Mouse (Mus musculus): ENCODE measurements at regions not wholly inside any gene's neighbourhood (a gene's known extent, or its start where the extent isn't known, plus 50 kb on each side); places are given as distances from the start of the nearest gene placed in this dataset.
"Not testable (repeated sequence)": the region's sequence is repeated elsewhere in the genome, so short reads cannot be mapped to it uniquely, and the experiment has no call there.

DNA sequence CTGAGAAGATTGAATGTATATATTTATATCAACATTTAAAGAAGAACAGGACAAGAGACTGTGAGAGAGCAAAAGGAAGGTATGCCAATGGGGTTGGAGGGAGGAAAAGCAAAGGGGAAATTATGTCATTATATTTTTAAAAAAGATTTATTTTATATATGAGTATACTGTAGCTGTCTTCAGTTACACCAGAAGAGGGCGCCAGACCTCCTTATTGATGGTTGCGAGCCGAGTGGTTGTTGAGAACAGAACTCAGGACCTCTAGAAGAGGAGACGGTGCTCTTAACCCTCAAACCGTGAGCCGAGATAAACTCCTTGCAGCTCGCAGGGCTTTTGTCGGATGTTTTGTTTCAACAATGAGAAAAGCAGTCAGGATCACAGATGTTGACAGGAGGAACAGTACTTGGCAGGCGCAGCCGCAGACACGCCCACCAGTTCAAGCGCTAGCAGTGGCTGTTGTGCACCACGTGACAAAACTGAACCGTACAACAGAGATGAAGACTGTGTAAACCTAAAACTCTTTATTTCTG, 158.7 kb downstream of the Mat2b start:
- no peak for DNase-seq (ENCODE audit: inconsistent ontology term)

DNA sequence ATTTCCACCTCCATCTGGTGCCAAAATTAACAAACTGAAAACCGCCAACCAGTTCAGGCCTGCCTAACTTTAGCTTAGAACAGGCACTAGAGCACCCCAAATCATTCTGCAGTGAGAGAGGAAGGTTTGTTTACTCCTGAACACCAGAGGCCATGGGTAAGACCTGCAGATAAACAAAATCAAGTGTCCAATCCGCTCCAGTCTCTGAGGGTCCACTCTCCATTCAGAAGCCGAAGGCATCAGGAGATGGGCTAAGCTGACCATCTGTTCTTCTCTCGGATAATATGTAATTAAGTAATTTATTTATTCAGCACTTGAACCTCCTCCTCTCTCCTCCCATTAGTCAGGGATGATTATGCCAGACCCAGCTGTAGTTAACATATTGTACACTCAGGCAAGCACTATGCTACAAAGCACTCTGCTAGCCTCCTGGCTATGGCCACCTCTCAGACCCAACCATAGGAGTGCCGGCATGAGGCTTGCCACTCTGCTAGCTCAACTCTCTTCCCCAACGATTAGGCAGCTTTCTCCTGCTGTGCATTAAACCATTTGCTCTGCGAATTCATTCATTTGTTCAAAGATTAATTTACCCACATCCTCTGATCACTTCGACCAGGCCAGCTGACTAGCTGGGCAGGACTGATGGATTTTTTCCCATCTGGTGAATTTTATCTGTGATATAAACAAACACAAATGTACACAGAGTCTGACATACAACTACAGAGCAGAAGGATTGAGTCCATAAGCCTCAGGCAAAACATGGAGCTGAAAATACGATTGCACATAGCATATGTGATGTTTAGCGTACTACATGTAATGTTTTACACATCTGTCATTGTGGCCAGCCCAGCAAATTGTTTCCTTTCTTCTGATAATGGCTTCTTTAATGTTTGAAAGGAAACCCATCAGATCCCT, 184.4 kb downstream of the Mat2b start:
- DNase-seq (ENCODE audit: inconsistent ontology term) = no peak

DNA sequence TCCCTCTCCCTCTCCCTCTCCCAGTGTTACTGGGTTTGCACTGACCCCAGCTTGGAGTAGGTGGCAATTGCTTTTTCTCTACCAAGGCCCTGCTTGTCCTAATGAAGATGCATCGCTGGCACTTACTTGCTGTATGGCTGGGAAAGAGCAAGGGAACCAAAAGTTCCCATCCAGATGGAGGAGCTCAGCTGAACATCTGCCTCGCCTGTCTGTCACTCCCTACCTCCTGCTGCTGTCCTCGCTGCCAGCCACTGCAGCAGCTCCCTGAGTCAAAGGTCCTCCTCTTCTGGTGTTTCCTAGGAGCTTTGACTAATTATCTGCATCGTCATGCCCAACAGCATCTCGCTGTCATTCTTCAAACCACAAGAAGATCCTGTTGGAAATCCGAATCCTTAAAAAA, 203.4 kb downstream of the Mat2b start:
- no peak for DNase-seq (ENCODE audit: inconsistent ontology term)

DNA sequence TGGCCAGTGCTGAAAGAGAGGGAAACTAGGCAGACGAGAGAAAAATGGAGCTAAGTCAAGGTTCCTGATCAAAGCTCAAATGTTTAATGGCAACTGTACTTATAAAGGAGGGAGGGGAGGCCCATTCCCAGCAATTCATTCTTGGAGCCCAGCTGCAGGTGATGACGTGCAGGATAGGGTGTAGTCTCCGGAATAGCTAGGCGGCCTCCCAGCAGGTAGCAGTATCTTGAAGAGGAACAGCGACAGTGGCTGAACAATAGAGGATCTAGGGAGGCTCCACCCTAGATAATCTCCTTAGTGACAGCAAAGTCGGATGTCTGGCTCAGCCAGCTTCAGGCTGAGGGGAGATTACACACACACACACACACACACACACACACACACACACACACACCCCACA, 216.8 kb downstream of the Mat2b start:
- not testable (repeated sequence) for DNase-seq (ENCODE audit: inconsistent ontology term)

DNA sequence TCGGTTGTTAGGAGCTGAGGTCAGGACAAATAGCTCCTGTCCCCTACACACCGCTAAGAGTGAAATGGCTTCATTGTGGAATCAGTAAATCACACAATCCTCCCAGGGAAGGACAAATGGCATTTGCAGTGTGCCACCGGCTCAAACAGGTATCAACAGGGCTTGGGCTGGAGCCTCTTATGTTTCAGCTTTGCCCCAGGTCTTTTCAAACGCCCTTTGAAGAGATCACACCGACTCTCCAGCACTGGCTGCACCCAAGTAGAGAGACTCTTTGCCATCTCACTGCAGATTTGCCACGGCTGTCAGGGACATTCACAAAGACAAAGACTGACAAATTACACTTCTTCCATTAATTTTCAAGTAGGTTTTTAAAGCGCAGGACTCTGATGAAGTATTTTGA, 217.7 kb downstream of the Mat2b start:
- DNase-seq (ENCODE audit: inconsistent ontology term) = no peak

DNA sequence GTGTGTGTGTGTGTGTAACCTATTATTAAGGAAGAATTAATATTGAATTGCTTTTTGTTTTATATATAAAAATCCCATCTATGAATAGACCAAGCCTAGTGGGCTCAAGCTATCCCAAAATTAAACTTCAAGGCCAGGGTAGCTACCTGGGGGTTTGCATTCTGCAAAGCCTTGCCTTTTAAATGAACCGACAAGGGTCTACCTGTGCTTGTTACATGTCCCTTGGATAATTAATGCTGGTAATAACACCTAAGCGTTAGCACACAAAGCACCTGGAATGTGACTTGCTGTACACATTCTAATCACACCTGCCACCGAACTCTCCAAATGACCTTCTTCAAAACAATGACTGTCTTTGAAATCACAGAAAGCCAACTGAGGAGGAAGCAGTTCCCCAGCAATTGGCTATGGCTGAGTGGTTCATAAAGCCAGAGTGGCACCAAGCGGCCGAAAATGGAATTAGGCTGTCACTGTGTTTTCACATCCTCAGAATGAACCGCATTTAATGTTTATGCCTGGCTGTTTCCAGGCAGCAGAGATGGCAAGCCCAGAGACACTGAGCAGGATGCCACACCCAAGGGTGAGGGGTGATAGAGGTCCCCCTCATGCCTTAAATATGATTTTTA, 225.8 kb downstream of the Mat2b start:
- peak; percentile 43 for DNase-seq (ENCODE audit: inconsistent ontology term)

DNA sequence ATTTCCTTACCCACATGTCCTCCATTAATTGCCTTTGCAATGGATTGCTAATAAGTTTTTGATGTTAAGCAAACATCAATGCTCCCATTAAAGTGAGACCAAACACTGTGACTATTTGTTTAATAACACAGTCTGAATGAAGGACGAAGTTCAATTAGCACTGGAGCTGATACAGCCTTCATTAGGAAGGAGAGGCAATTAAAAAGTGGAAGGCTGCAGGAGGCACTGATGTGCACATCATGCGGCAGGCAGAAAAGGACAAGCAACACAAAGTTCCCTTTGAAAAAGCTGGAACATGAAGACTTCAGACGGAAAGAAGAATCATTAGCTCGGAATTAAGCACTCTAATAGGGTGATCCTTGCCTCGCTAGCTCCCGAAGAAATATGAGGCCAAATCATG, 238.4 kb downstream of the Mat2b start:
- DNase-seq (ENCODE audit: inconsistent ontology term) = peak; percentile 77

DNA sequence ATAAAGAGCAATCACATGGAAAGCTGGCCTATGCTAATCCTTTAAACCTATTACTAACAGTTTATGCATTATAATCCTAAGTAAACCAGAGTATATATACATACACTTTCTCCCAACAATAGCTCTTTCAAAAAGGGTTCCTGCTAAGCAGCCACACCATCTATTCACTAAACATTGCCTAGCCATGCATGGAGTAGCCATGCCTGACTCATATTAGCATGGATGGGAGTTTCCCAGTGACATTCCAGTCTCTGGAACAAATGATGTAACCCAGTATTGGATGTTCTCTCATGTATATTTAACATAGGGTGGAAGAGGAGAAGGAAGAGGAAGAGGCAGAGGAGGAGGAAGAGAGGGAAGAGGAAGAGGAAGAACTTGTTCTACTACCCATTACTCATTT, 240.0 kb downstream of the Mat2b start:
- not testable (repeated sequence) for DNase-seq (ENCODE audit: inconsistent ontology term)

DNA sequence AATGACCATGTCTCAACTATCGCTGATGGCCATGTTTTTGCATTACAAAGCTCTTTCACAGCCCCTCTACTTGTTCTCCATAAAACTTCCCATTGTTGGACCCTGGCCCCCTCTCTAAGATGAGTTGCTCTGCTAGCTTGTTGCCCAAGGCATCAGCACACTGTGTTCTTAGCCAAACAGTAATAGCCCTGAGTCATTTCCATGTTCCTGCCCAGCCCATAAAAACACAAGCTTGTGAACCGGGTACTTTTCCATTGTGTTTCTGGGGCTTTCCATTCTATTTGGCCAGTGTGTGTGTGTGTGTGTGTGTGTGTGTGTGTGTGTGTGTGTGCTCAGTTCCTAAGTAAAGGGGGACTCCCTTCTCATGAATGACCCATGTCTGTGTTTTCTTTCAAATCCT, 248.2 kb downstream of the Mat2b start:
- DNase-seq (ENCODE audit: inconsistent ontology term) = no peak

DNA sequence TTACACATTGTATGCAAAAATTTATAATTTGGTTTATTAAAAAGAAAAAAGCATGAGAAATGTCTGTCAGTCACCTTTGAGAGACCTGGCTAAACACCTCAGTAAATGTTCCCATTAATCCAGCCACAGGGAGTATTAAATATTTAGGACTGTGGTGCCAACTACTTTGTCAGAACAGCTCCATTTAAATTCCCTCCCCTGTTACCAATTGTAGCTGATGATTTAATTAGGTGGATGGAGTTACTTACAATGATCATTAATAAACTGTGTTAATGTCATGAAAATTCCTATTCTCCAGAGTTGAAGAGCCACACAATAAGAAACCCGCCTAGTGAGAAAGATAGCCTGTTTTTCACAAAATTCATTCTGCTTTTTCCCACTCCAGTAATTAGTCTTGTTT, 261.0 kb downstream of the Mat2b start:
- DNase-seq (ENCODE audit: inconsistent ontology term) = no peak

DNA sequence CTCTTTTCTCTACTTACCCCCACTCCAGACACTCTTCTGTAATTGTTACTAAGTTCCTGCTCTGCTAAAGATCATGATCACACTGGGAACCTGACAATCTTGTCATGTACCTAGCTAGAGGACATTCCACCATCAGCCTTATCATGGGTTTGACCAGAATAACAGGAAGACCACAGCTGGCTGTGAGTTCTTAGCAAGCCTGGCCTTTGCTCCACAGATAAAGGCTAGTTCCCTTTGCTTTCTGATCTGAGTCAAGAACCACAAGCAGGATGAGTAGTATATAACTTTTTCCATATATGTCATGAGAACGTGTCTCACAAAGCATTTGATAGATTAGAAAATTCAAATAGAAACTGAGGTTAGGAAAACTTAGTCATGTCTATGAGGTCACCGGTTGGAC, 266.1 kb downstream of the Mat2b start:
- no peak for DNase-seq (ENCODE audit: inconsistent ontology term)

DNA sequence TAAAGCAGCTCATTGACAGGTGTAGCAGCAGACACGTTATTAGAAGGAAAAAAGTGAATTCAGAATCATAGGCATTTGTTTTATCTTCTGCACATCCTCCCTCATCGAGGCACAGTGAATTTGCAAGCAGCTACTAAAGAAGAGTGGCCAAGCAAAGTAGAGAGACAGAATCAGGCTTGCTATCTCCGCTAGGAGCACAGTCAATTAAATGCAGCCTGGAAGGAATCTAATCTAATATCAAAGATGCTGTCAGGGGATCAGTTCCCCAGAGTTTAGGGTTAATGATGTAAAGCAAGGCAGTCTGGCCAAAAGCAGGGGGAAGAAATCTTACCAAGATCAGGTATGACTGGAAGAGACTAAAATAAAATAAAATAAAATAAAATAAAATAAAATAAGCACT, 270.7 kb downstream of the Mat2b start:
- no peak for DNase-seq (ENCODE audit: inconsistent ontology term)

DNA sequence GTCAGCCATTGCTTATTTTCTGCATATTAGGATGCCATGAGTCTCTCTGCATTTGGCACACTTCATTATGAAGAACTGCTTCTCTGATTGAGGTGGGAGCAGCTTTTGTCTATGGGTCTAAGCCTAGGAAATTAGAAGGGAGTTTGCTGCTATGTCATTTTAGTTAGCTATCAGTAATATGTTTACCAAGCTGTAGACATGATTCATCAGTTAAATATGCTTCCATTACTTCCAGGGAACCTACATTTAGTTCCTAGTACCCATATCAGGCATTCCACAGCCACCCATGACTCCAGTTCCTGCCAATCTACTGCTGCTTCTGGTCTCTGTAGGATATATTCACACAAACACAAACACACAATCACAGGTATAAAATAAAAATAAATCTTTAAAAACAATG, 287.4 kb downstream of the Mat2b start:
- DNase-seq (ENCODE audit: inconsistent ontology term) = peak; percentile 21

DNA sequence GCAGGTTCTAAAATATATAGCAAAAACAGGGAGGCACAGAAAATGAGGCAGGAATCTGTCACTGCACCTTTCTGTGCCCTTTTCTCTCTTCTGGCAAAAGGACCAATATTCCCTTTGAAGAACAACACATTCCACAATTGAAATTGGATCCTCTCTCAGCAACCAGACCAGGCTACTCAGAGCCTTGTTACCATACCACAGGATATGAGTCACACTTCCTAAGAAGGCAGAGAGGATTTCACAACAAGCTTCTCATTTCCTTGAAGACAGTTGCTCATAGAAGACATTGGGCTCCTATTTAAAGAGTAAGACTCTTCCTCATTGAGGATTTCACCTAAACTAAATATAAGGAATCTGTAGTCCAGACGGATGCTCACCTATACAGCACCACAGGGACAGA, 292.8 kb downstream of the Mat2b start:
- DNase-seq (ENCODE audit: inconsistent ontology term) = peak; percentile 73

DNA sequence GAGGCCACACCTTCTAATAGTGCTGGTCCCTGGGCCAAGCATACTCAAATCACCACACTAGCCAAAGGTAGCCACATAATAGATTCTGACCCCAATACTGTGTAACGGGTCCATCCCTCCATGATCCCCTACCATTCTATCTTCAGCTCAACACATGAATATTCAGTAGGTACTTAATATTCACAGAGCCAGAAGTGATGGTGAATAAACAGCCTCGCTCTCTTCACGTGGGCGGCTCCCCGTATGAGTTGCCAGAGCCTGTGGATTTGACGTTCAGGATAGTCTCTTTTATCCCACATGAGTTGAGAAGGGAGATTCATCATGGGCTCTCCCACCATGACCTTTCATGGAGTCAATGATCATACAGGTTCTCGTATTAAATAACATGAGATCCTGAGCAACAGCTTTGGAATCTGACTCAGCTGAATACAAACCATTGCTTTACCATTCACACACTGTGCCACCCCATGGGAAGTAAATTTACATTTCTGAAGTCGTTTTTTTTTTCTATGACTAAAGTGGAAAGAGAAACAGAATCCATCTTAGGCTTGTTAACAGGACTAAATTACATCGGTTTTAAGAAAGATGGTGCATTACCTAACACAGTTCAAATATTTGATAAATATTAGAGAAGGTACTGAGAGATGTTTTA, 297.4 kb downstream of the Mat2b start:
- DNase-seq (ENCODE audit: inconsistent ontology term) = no peak

DNA sequence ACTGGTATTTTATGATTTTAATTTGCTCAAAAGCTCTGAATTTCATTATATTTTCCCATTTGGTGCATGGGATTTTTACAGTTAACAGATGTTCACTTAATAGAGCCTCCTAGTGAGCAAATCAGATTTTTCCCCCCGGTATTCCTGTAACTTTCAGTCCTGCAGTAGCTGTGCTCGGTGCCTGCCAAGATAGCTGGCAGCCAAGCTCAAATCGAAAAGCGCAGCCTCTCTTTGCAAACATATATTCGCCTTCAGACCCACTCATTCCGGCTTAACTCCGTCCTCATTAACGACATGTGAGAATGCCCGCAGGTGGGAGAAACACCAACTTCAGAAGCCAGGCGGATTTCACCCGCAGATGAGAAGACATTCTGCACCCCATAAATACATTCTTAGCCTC, 299.7 kb downstream of the Mat2b start:
- DNase-seq (ENCODE audit: inconsistent ontology term) = no peak

DNA sequence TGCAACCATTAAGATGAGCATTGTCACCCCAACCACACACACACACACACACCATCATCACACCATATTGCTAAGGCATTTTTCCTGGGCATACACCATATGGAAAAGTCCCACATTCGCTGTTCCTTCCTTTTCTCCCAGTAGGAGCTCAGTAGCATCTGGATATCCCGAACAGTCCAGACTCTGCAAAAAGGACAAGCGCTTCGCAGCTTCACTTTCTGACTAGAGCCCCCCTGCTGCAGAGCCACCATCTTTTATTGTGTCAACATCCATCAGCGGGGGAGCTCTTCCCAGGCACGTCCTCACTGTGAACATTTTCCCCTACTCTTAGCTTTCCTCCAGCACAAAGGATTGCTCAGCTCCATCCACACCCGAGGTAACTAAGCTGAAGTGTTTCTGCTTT, 300.1 kb downstream of the Mat2b start:
- no peak for DNase-seq (ENCODE audit: inconsistent ontology term)

DNA sequence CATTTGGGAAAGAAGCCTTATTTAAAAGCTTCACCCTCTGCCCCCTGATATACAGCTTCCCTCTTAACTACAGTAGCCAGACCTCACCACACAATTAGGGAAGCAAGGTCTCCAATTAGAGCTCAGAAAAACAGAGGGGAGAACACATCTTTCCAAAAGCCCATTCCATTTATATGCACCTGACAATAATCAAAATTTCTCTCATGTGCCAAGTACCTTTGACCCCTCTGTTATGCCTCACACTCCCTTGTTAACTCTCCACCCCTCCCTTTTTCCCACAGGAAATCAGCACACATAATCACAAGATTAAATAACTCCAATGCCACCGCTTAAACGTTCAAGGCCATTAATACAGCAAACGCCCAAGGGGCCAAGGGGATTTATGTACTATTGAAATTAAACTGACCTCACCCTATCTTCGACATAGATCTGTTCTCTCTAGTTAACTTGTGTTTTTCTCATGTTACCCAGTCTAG, 300.7 kb downstream of the Mat2b start:
- DNase-seq (ENCODE audit: inconsistent ontology term) = no peak

DNA sequence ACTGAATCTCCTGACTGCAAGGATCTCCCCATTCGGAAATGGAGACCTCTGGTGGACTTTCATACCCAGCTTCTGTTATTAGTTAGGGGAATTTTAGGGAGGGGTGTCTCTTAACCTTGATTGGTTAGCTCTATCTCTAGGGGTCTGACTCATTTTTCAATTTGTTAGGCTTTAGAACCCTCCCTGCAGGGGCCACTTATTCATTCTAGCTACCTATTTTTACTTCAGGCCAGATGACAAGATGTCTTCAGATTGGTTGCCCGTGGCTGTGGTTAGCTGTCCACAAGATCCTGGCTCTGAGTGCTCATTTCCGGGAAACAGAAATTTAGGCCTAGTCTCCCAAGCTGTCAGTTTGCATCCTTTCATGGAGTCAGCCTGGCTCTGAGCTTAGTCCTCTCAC, 314.3 kb downstream of the Mat2b start:
- DNase-seq (ENCODE audit: inconsistent ontology term) = peak; percentile 25

DNA sequence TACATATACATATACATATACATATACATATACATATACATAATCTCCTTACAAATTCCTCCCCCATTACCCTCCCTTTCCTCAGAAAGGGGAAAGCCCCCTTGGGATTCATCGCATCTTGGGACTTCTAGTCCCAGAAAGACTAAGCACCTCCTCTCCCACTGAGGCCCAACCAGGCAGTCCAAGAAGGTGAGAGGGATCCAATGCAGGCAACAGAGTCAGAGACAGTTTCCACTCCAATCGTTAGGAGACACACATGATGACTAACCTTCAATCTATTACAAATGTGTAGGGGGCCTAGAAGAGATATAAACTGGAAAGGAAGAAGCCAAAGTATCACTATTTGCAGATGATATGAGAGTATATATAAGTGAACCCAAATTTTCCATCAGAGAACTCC, 323.3 kb downstream of the Mat2b start:
- no peak for DNase-seq (ENCODE audit: inconsistent ontology term)

DNA sequence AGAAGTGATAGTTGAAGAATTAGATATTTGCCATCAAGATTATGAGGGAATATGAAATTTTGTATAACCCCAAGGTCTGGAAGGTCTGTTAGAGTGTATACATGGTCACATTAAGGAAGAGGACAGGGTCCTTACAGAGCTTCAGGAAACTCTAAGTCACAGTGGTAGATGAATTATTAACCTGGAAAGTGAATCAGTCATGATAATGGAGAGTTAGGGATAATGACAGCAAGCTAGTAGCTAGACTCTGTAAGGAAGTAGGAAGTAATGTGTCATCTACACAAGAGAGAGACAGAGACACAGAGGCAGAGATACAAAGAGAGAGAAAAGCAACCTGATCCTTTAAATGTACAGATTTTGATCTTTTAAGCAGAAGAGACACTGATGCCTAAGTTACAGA, 328.4 kb downstream of the Mat2b start:
- no peak for DNase-seq (ENCODE audit: inconsistent ontology term)

DNA sequence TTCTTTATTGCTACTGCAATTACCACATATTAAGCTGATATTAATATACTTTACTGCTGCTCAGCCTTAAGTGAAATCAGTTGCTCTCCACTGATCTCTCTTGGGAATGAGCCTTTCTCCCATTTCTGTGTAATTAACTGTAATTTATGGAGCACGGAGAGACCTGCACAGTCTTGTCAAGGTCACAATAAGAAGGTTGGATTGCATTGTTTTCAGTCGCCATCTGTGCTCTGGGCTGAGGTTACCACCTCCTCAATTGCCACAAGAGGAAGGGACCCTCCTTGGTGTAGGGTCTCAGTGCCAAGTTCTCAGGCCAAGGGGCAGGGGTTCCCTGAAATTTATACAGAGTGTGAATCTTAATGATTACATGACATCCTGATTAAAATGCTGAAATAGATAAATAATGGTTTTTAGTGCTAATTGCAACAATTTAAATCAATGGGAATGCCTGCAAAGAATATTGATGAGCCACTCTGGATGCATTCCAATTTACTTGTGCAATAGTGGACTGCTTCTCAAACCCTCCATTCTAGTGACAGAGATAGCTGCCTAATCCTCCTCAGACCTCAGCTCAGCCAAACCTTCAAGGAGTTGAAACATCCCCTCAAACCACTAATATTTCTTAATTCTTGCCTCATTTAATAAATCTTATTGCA, 332.3 kb downstream of the Mat2b start:
- DNase-seq (ENCODE audit: inconsistent ontology term) = no peak
